Comparison of ENCODE assay signal across 8 mouse cellular contexts in the genomic region with DNA sequence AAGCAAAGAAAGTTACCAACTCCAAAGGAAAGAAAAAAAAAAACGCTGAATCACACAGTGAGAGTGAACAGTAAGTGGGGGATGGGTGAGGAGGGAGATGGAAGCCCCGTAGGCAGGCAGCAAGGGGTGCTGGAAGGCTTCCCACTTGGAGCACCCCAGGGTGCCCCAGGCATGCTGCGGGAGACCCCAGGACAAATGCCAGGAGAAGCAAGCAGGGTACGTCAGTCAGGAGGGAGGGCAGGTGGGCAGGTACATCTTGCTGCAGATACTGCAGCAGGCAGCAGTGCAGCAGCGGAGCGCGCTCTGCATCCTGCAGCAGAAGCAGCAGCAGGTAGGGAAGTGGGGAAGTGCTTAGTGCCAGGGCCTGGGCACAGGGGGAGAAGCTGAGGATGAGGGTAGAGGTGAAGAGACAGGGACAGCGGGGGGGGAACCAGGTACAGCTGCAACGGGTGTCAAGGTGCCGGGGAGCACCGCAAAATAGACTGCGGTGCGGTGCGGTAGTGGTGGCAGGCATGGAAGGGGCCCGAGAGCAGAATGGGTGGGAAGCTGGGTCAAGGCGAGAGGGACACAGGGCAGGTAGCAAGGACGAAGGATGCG. TPM values are rescaled to one million over a fixed set of nuclear protein-coding genes. Genes with fewer than 3 reads are reported as not detected.
DNase-seq lines count a peak whose midpoint lies in the region; ATAC-seq and TF ChIP-seq lines count a peak whose summit lies in the region.

A gene (plus strand): TSS at position 280 of the 597 bp plus-strand sequence.

- H3K4me1 ChIP-seq in erythroblast, embryonic 14.5 days (ENCODE audit: control insufficient read depth): peaks cover 11% of the 10 kb centered on the region
- H3K4me1 ChIP-seq in forebrain, postnatal 0 days (ENCODE audit: insufficient read depth): peaks cover 6% of the 10 kb centered on the region
- H3K4me1 ChIP-seq in limb, embryonic 11.5 days (ENCODE audit: control insufficient read depth, insufficient read depth, low read length): peaks cover 7% of the 10 kb centered on the region; the same call in 1 of the 2 replicates

- no peak for ATAC-seq in erythroblast, adult 5-6 weeks (replicated peaks; ENCODE audit: low FRiP score, poor library complexity, severe bottlenecking)
- no peak for ATAC-seq in forebrain, postnatal 0 days
- ATAC-seq in limb, embryonic 11.5 days (ENCODE audit: insufficient number of reproducible peaks, low FRiP score, low TSS enrichment, low read depth): no peak

- no peaks in the 10 kb centered on the region for H3K36me3 ChIP-seq in erythroblast, embryonic 14.5 days (ENCODE audit: control insufficient read depth)
- H3K36me3 ChIP-seq in forebrain, postnatal 0 days (ENCODE audit: insufficient read depth): no peaks in the 10 kb centered on the region
- H3K36me3 ChIP-seq in limb, embryonic 11.5 days (ENCODE audit: control insufficient read depth, insufficient read depth, low read length): no peaks in the 10 kb centered on the region

- H3K27me3 ChIP-seq in erythroblast, embryonic 14.5 days (ENCODE audit: control insufficient read depth): peaks cover 40% of the 10 kb centered on the region
- no peaks in the 10 kb centered on the region for H3K27me3 ChIP-seq in forebrain, postnatal 0 days (ENCODE audit: insufficient read depth, low read length)
- peaks cover 13% of the 10 kb centered on the region for H3K27me3 ChIP-seq in limb, embryonic 11.5 days (ENCODE audit: control insufficient read depth, insufficient read depth, low read length)

- no peak for TF ChIP-seq CTCF in forebrain, postnatal 0 days (IDR thresholded peaks at IDR 0.05; ENCODE audit: low read depth)

- WGBS in forebrain, postnatal 0 days: 4% methylated on average over 18 of the region's 18 CpGs
- 4% methylated on average over 18 of the region's 18 CpGs for WGBS in limb, embryonic 11.5 days

- peak within 1 kb of the TSS; percentile 95 for H3K4me2 ChIP-seq in forebrain, postnatal 0 days (ENCODE audit: low read depth)
- H3K4me2 ChIP-seq in limb, embryonic 11.5 days (ENCODE audit: low read depth, severe bottlenecking): peak within 1 kb of the TSS; percentile 83

- peak; percentile 36 for DNase-seq in right cerebral cortex, adult 18-20 months
- DNase-seq in right cerebral cortex, postnatal 36 days (ENCODE audit: low spot score in 2 of 2): no peak
- DNase-seq in forebrain, postnatal 0 days: peak; percentile 35
- peak; percentile 28 for DNase-seq in limb, embryonic 11.5 days (ENCODE audit: low spot score)
- peak; percentile 29 for DNase-seq in right cerebral cortex, postnatal 25 days
- DNase-seq in adrenal gland, postnatal 14 days: no peak

- peaks cover 11% of the 10 kb centered on the region for H3K9me3 ChIP-seq in erythroblast, embryonic 14.5 days (ENCODE audit: control insufficient read depth, low read length)
- H3K9me3 ChIP-seq in forebrain, postnatal 0 days (ENCODE audit: low read length): no peaks in the 10 kb centered on the region
- peaks cover 2% of the 10 kb centered on the region; the same call in 1 of the 2 replicates for H3K9me3 ChIP-seq in limb, embryonic 11.5 days (ENCODE audit: control insufficient read depth, low read length)

- peak within 1 kb of the TSS; percentile 81 for H3K27ac ChIP-seq in forebrain, postnatal 0 days (ENCODE audit: low read depth, low read length)
- no peak within 1 kb of the TSS for H3K27ac ChIP-seq in limb, embryonic 11.5 days (replicated peaks; ENCODE audit: low read depth, low read length)

- H3K4me3 ChIP-seq in erythroblast, embryonic 14.5 days (replicated peaks): peak within 1 kb of the TSS; percentile 63
- H3K4me3 ChIP-seq in forebrain, postnatal 0 days (ENCODE audit: low read depth, low read length): peak within 1 kb of the TSS; percentile 69
- peak within 1 kb of the TSS; percentile 73 for H3K4me3 ChIP-seq in limb, embryonic 11.5 days (ENCODE audit: low read depth, low read length)

- peak within 1 kb of the TSS; percentile 67 for H3K9ac ChIP-seq in forebrain, postnatal 0 days
- H3K9ac ChIP-seq in limb, embryonic 11.5 days (ENCODE audit: low read length): peak within 1 kb of the TSS; percentile 40; the same call in 1 of the 2 replicates

RNA-seq across cellular contexts. Expression of the gene that starts here (rescaled TPM):
- polyA plus RNA-seq in erythroblast, embryonic 14.5 days (2012): 0.02 and 0.04 TPM in 2 replicates
- not detected in 2 replicates for total RNA-seq in erythroblast, adult 5-6 weeks (2015; ENCODE audit: low replicate concordance)
- 0.34 TPM in 1 of 2 replicates, not detected in the other for total RNA-seq in erythroblast, adult 5-6 weeks (2017; ENCODE audit: low replicate concordance)
- 5.5 and 6.5 TPM in 2 replicates for total RNA-seq in forebrain, postnatal 0 days (2014; rRNA removed)
- polyA plus RNA-seq in forebrain, postnatal 0 days (2015; fragmentation: Nextera tagmentation; extraction: Ambion mirVana): 2.6 and 3.5 TPM in 2 replicates
- polyA plus RNA-seq in limb, embryonic 11.5 days (2014; fragmentation: Nextera tagmentation; extraction: Ambion mirVana): 2.6 and 2.7 TPM in 2 replicates
- 3.3 and 3.9 TPM in 2 replicates for total RNA-seq in adrenal gland, postnatal 14 days (2021)

Comparison
In these comparisons a context has a peak if more than half of its experiments do, and no peak if none do; other contexts are left out.
1. DNase-seq: peak in right cerebral cortex, adult 18-20 months (single experiment), forebrain, postnatal 0 days (single experiment), limb, embryonic 11.5 days (single experiment) and right cerebral cortex, postnatal 25 days (single experiment); none in right cerebral cortex, postnatal 36 days (0 of 2) and adrenal gland, postnatal 14 days (single experiment).
2. Peak in every context shown above with its lines, with median percentiles within 50 percentile points of each other: H3K4me3 ChIP-seq.